Mouse (Mus musculus) activated CD4-positive, CD25-positive, alpha-beta regulatory T cell (primary cell): ENCODE measurements around the gene Sphkap. TPM values are rescaled to one million over a fixed set of nuclear protein-coding genes. Genes with fewer than 3 reads are reported as not detected.

Experiments
- polyA plus RNA-seq, 2 experiments: library from polyadenylated mRNA; unstranded; fragments of 100-300 nt; shearing (Covaris generic); gene quantifications; one replicate each; pipeline ENCODE4 v1.2.1; 2017

Gene Sphkap
- under 1 TPM in 1 of 2 experiments, not detected in 1; 0.44 TPM for polyA plus RNA-seq

DNA sequence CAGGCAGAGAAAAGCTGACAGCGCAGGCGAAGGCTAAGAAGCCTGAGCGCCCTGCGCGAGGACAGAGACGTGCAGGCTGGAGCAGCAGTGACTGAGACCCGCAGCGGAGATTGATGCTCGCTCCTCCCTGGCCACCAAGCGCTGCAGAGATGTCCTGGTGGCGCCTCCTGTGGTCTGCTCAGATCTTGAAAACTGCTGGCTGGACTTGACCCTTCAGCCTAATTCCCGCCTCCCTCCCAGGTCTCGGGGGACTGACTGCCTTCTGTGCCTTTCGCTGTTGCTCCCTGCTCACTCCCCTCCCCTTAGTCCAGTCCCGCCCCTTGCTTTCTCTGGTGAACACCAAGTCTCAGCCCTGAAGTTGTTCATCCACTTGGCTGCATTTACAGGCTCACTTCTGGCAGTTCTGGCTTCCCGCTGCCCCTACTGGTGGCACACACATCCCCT, at the start of gene Sphkap:
Gene Sphkap, minus strand, starts transcription at position 180 of the 444 bp plus-strand sequence.

Other genes starting within 250 kb of the Sphkap start
- gene Daw1, start 248.4 kb downstream of the Sphkap start, polyA plus RNA-seq: not detected